Mouse (Mus musculus) MEL-GATA-1-ER (cell line): ENCODE measurements around the gene Asap3.
A peak's percentile ranks its signal among the peaks of the same experiment; 100 is the strongest.

Source experiments
- DNase-seq: peaks from one replicate; pipeline ENCODE4 v3.0.0-alpha.2; 2012; ENCODE audit warnings: low read depth; ENCODE audit errors: extremely low read depth

Asap3 gene

GRCm38 (mm10) chr4:136218595-136219214 is 12.5 kb downstream of the Asap3 start:
- DNase-seq: no peak

GRCm38 (mm10) chr4:136220133-136220775 is 14.1 kb downstream of the Asap3 start:
- no peak for DNase-seq

GRCm38 (mm10) chr4:136223549-136224239 is 17.5 kb downstream of the Asap3 start:
- no peak for DNase-seq

- DNase-seq: no peak
These were observed 18.0 kb downstream of the Asap3 start for GRCm38 (mm10) chr4:136224240-136224559.

- DNase-seq: no peak
These were observed 18.7 kb downstream of the Asap3 start for GRCm38 (mm10) chr4:136224677-136225460.

GRCm38 (mm10) chr4:136227408-136227807 is 21.2 kb downstream of the Asap3 start:
- no peak for DNase-seq

- DNase-seq: no peak
These were observed 22.5 kb downstream of the Asap3 start for GRCm38 (mm10) chr4:136228640-136229039.

GRCm38 (mm10) chr4:136238669-136239068 is 32.5 kb downstream of the Asap3 start:
- no peak for DNase-seq

GRCm38 (mm10) chr4:136239111-136239510 is 32.9 kb downstream of the Asap3 start:
- DNase-seq: no peak

GRCm38 (mm10) chr4:136239622-136240021 is 33.5 kb downstream of the Asap3 start:
- peak; percentile 71 for DNase-seq

- DNase-seq: no peak
These were observed 34.0 kb downstream of the Asap3 start for GRCm38 (mm10) chr4:136240123-136240522.

- no peak for DNase-seq
These were observed 34.8 kb downstream of the Asap3 start for GRCm38 (mm10) chr4:136240955-136241354.

- DNase-seq: no peak
These were observed 36.0 kb downstream of the Asap3 start for GRCm38 (mm10) chr4:136242065-136242703.

- DNase-seq: no peak
These were observed 36.6 kb downstream of the Asap3 start for GRCm38 (mm10) chr4:136242728-136243127.

- DNase-seq: no peak
These were observed 38.0 kb downstream of the Asap3 start for GRCm38 (mm10) chr4:136244208-136244607.

GRCm38 (mm10) chr4:136245681-136246080 is 39.5 kb downstream of the Asap3 start:
- no peak for DNase-seq

- DNase-seq: no peak
These were observed 40.4 kb downstream of the Asap3 start for GRCm38 (mm10) chr4:136246568-136246969.

- DNase-seq: no peak
These were observed 41.2 kb downstream of the Asap3 start for GRCm38 (mm10) chr4:136247386-136247728.

- no peak for DNase-seq
These were observed 41.7 kb downstream of the Asap3 start, which contains the start of gene Tcea3 for GRCm38 (mm10) chr4:136247729-136248463. TSS of gene Tcea3 (plus strand) at chr4:136247729.

- no peak for DNase-seq
These were observed 42.5 kb downstream of the Asap3 start for GRCm38 (mm10) chr4:136248464-136249331.
